Mouse (Mus musculus) heart, embryonic 13.5 days (tissue): ENCODE results near the gene Gm32802. TPM values are rescaled to one million over a fixed set of nuclear protein-coding genes. Genes with fewer than 3 reads are reported as not detected.
"Not testable (repeated sequence)": the region's sequence is repeated elsewhere in the genome, so short reads cannot be mapped to it uniquely, and the experiment has no call there.

ENCODE experiments used
- ATAC-seq: fragments of 200-750 bp; cut with Nextera tagmentation; 2 replicates; pipeline ENCODE4 v1.8.0; 2017; ENCODE audit warnings: moderate TSS enrichment; ENCODE audit not compliant: insufficient number of reproducible peaks, low FRiP score, low TSS enrichment; ENCODE audit errors: extremely low read depth
- H3K27ac ChIP-seq: fragments of 300-500 bp; sonication (generic); replicated peaks from 2 replicates; pipeline ENCODE4 v1.5.1; 2015; ENCODE audit warnings: moderate library complexity, mild to moderate bottlenecking, inconsistent platforms
- H3K27me3 ChIP-seq: fragments of 300-500 bp; sonication (generic); replicated peaks from 2 replicates; pipeline ENCODE4 v1.6.1; 2015; ENCODE audit warnings: mild to moderate bottlenecking, inconsistent platforms
- H3K36me3 ChIP-seq: fragments of 300-500 bp; sonication (generic); 2 replicates; pipeline ENCODE4 v1.6.1; 2015; ENCODE audit warnings: mild to moderate bottlenecking, inconsistent platforms
- H3K4me1 ChIP-seq: fragments of 300-500 bp; sonication (generic); 2 replicates; pipeline ENCODE4 v1.6.1; 2015; ENCODE audit warnings: inconsistent platforms
- H3K4me2 ChIP-seq: fragments of 300-500 bp; sonication (generic); 2 replicates; pipeline ENCODE4 v1.6.1; 2015; ENCODE audit warnings: inconsistent platforms, mild to moderate bottlenecking, moderate library complexity
- H3K4me3 ChIP-seq: fragments of 300-500 bp; sonication (generic); 2 replicates; pipeline ENCODE4 v1.5.1; 2015; ENCODE audit warnings: moderate library complexity, mild to moderate bottlenecking, inconsistent platforms
- H3K9ac ChIP-seq: fragments of 300-500 bp; sonication (generic); 2 replicates; pipeline ENCODE4 v1.6.1; 2015; ENCODE audit warnings: inconsistent platforms, mild to moderate bottlenecking, moderate library complexity
- H3K9me3 ChIP-seq: fragments of 300-500 bp; sonication (generic); 2 replicates; pipeline ENCODE4 v1.6.1; 2016; ENCODE audit warnings: inconsistent platforms
- WGBS: fragments of 180-500 bp; shearing (Covaris S2); methylation state at CpG from one replicate; pipeline ENCODE4 v1.1.7; 2015; ENCODE audit warnings: mixed read lengths; 5-methylcytosine and 5-hydroxymethylcytosine counted together
- polyA plus RNA-seq: library from polyadenylated mRNA; unstranded; fragments of >200 nt; fragmentation: Nextera tagmentation; extraction: Ambion mirVana; gene quantifications from 2 replicates; pipeline ENCODE4 v1.2.1, GENCODE M21; 2015

Gm32802 gene
- polyA plus RNA-seq, result not detected in 2 replicates

DNA sequence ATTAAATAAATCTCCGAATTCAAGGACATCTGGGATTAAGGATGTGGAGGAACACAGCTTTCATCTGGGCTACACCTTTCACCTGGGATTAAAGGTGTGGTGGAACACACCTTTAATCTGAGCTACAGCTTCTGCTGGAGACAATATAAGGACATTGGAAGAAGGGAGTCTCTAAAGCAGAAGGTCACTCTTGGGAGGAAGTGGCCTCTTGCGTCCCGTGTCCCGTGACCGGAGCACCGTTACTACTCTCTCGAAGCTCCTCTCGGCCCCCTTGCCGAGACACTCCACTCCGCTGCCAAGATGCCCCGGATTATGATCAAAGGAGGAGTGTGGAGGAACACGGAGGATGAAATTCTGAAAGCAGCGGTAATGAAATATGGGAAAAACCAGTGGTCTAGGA, at the start of gene Gm32802:
Gene Gm32802, plus strand, starts transcription at position 301 of the 400 bp plus-strand sequence.
- not testable (repeated sequence) for H3K27me3 ChIP-seq, H3K27ac ChIP-seq, H3K4me3 ChIP-seq, H3K9me3 ChIP-seq, ATAC-seq, H3K9ac ChIP-seq, H3K4me2 ChIP-seq, H3K36me3 ChIP-seq, H3K4me1 ChIP-seq
- no CpG with 5 or more reads among the region's 13 CpGs for WGBS

GRCm38 (mm10) chr10:118215719-118216393, 42.6 kb upstream of the Gm32802 start:
- H3K4me1 ChIP-seq, H3K27ac ChIP-seq, H3K4me2 ChIP-seq, H3K36me3 ChIP-seq, H3K27me3 ChIP-seq, H3K4me3 ChIP-seq, H3K9me3 ChIP-seq, H3K9ac ChIP-seq, ATAC-seq: not testable (repeated sequence)
- 86% methylated on average over 2 of the region's 4 CpGs for WGBS

DNA sequence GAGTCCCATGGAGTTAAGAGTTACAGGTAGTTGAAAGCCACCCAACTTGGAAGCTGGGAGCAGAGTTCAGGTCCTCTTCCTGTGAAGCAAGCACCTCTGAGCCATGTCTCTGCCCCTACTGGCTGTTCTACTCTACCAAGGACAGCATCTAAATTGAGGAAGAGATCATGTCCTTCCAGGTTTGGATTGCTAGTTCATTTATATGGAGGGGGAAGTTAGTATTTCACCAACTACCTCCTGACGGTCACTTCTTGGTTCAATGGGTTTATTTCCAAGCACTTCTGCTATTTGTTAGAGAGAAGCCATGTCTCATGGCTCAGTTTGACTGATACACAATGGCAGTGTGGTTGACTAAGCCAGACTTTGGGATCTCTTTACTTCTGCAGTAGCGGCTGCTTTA, 30.9 kb upstream of the Gm32802 start:
- WGBS, result no CpG with 5 or more reads among the region's 2 CpGs
- not testable (repeated sequence) for H3K27ac ChIP-seq, H3K9me3 ChIP-seq, ATAC-seq, H3K4me1 ChIP-seq, H3K4me3 ChIP-seq, H3K27me3 ChIP-seq, H3K9ac ChIP-seq, H3K4me2 ChIP-seq, H3K36me3 ChIP-seq

- H3K9ac ChIP-seq, H3K27me3 ChIP-seq, H3K36me3 ChIP-seq, H3K27ac ChIP-seq, ATAC-seq, H3K4me2 ChIP-seq, H3K4me1 ChIP-seq, H3K4me3 ChIP-seq, H3K9me3 ChIP-seq: not testable (repeated sequence)
- WGBS, result no CpG with 5 or more reads among the region's 5 CpGs
These were observed 25.9 kb upstream of the Gm32802 start for GRCm38 (mm10) chr10:118232607-118233006.

- not testable (repeated sequence) for H3K4me3 ChIP-seq, H3K4me2 ChIP-seq, H3K36me3 ChIP-seq, H3K27me3 ChIP-seq, H3K9me3 ChIP-seq, ATAC-seq, H3K27ac ChIP-seq, H3K4me1 ChIP-seq, H3K9ac ChIP-seq
- WGBS, result no CpG with 5 or more reads among the region's 13 CpGs
These were observed 17.8 kb upstream of the Gm32802 start, which contains the start of gene Gm32717 for GRCm38 (mm10) chr10:118240680-118241079. Gm32717 (minus strand) TSS chr10:118240780.

DNA sequence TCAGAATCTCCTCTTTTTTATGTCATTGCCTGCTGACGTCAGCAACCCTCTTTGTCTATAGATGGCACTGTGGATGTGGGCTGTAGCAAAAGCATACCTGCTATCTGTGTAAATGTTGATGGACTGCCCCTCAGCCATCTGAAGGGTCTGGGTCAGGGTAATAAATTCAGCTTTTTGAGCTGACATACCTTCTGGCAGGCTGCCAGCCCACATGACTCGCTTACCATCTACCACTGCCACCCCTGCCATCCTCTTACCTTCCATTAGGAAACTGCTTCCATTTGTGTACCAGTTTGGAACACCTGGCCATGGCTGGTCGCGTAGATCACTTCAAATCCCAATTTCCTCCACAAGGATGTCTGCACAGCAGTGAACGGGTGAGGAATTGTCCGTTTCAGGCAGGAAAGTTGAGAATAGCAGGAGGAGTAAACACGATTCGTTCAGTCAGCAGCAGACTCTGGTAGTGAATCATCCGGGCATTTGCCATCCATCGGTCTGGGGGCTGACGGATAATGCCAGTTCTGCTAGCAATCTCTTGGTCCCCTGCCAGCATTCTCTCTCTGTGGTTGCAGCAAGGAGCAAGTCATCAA, 9.4 kb upstream of the Gm32802 start:
- H3K27ac ChIP-seq, H3K36me3 ChIP-seq, H3K4me3 ChIP-seq, H3K4me1 ChIP-seq, H3K4me2 ChIP-seq, H3K27me3 ChIP-seq, H3K9me3 ChIP-seq, ATAC-seq, H3K9ac ChIP-seq: not testable (repeated sequence)
- 70% methylated on average over 11 of the region's 11 CpGs for WGBS

DNA sequence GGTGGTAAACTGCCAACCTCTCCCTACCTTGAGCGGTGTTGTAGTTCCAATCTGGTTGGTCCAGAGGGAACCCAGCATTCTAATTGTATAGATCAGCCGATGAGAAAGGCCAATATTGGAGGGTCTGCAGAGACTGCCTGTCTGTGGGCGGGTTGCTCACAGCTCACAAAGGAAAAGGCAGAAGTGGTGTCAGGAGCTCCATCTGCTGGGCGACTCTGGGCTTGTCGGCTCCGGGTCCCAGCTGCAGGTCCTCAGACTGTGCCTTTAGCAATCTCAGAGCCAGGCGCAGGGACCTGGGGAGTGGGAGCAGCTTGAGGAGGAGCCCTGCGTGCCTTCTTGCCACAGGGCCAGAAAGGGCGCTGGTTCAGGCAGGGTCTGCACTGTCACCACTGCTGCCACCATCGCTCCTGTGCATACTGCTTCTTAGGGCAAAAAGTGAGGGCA, 7.6 kb upstream of the Gm32802 start:
- Histone ChIP-seq H3K36me3 (no peaks in the 10 kb centered on the region), H3K4me1 (no peaks in the 10 kb centered on the region), H3K27ac (no peak overlapping the region), H3K4me2 (no peak overlapping the region), H3K9me3 (no peaks in the 10 kb centered on the region), H3K27me3 (no peaks in the 10 kb centered on the region), H3K9ac (no peak overlapping the region), H3K4me3 (no peak overlapping the region)
- WGBS, result 56% methylated on average over 10 of the region's 10 CpGs
- no peak for ATAC-seq

DNA sequence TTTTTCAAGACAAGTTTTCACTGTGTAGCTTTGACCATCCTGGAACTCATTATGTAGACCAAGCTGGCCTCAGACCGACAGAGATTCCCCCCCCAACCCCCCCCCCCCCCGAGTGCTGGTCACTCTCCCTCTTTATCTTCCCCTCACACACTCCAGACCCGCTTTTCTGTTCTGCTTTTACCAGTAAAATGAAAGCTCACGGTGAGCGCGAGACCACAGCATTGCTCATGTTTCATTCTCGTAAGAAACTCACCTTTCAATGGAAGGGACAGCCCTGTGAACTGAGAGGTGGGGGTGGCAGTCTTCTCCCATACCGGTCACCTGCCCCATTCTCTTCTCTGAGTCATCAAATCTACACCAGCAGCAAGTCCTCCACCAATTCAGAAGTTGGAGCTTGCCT, 10.3 kb downstream of the Gm32802 start:
- not testable (repeated sequence) for H3K36me3 ChIP-seq, H3K9ac ChIP-seq, H3K4me2 ChIP-seq, H3K9me3 ChIP-seq, H3K4me1 ChIP-seq, ATAC-seq, H3K27ac ChIP-seq, H3K4me3 ChIP-seq, H3K27me3 ChIP-seq
- 56% methylated on average over 2 of the region's 8 CpGs for WGBS

DNA sequence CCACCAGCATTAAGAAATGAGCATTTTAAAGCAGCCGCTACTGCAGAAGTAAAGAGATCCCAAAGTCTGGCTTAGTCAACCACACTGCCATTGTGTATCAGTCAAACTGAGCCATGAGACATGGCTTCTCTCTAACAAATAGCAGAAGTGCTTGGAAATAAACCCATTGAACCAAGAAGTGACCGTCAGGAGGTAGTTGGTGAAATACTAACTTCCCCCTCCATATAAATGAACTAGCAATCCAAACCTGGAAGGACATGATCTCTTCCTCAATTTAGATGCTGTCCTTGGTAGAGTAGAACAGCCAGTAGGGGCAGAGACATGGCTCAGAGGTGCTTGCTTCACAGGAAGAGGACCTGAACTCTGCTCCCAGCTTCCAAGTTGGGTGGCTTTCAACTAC, 12.9 kb downstream of the Gm32802 start:
- not testable (repeated sequence) for H3K27ac ChIP-seq, H3K9me3 ChIP-seq, H3K4me2 ChIP-seq, ATAC-seq, H3K4me3 ChIP-seq, H3K36me3 ChIP-seq, H3K9ac ChIP-seq, H3K4me1 ChIP-seq, H3K27me3 ChIP-seq
- WGBS, result 71% methylated on average over 1 of the region's 2 CpGs

- WGBS, result no CpG with 5 or more reads among the region's 4 CpGs
- not testable (repeated sequence) for H3K27me3 ChIP-seq, ATAC-seq
These were observed 19.6 kb downstream of the Gm32802 start for GRCm38 (mm10) chr10:118278069-118278468.

GRCm38 (mm10) chr10:118282565-118282964, 24.1 kb downstream of the Gm32802 start:
- not testable (repeated sequence) for H3K27ac ChIP-seq
- 49% methylated on average over 6 of the region's 7 CpGs for WGBS
- ATAC-seq, result peak; percentile 51

More at GRCm38 (mm10) chr10:118278069-118278468, 19.6 kb downstream of the Gm32802 start:
- H3K27ac ChIP-seq, H3K4me1 ChIP-seq, H3K4me3 ChIP-seq, H3K36me3 ChIP-seq, H3K9ac ChIP-seq, H3K9me3 ChIP-seq, H3K4me2 ChIP-seq: not testable (repeated sequence)

GRCm38 (mm10) chr10:118283016-118283415, 24.5 kb downstream of the Gm32802 start:
- not testable (repeated sequence) for H3K9ac ChIP-seq, H3K27me3 ChIP-seq, H3K4me2 ChIP-seq, ATAC-seq, H3K4me3 ChIP-seq, H3K9me3 ChIP-seq, H3K36me3 ChIP-seq, H3K27ac ChIP-seq, H3K4me1 ChIP-seq
- 53% methylated on average over 3 of the region's 5 CpGs for WGBS

More at GRCm38 (mm10) chr10:118282565-118282964, 24.1 kb downstream of the Gm32802 start:
- H3K4me1 ChIP-seq, H3K27me3 ChIP-seq, H3K9ac ChIP-seq, H3K4me2 ChIP-seq, H3K36me3 ChIP-seq, H3K9me3 ChIP-seq, H3K4me3 ChIP-seq: not testable (repeated sequence)
